Mouse (Mus musculus) MEL (cell line): Measurements from ENCODE around the gene Mgat5. TPM values are rescaled to one million over a fixed set of nuclear protein-coding genes. Genes with fewer than 3 reads are reported as not detected.

Experiments
- DNase-seq: peaks from one replicate; pipeline ENCODE4 v3.0.0; 2011; ENCODE audit warnings: low read depth, low spot score
- H3K27ac ChIP-seq: 2 replicates; pipeline ENCODE4 v1.5.1; 2012; ENCODE audit warnings: low read depth, mild to moderate bottlenecking, control low read depth, low read length, moderate library complexity; ENCODE audit not compliant: control insufficient read depth
- H3K27me3 ChIP-seq, 2 experiments: fragments of 150-350 bp in 1 of 2; sonication (generic) in 1 of 2; 2 replicates each; pipeline ENCODE4 v1.6.1; 2012; ENCODE audit warnings: low read length in 2 of 2, mild to moderate bottlenecking in 2 of 2, improper control_type of control experiment in 1 of 2, moderate library complexity in 1 of 2; ENCODE audit not compliant: insufficient read depth in 2 of 2, control insufficient read depth in 1 of 2
- H3K36me3 ChIP-seq, 2 experiments: 2 replicates each; pipeline ENCODE4 v1.6.1; 2012 to 2014; ENCODE audit warnings: low read length in 2 of 2, improper control_type of control experiment in 1 of 2, inconsistent platforms in 1 of 2, mild to moderate bottlenecking in 1 of 2; ENCODE audit not compliant: insufficient read depth in 2 of 2, control insufficient read depth in 1 of 2
- H3K4me1 ChIP-seq, 2 experiments: fragments of 150-350 bp in 1 of 2; sonication (generic) in 1 of 2; 2 replicates each; pipeline ENCODE4 v1.6.1; 2012; ENCODE audit warnings: low read length in 2 of 2, improper control_type of control experiment in 1 of 2, mild to moderate bottlenecking in 1 of 2; ENCODE audit not compliant: insufficient read depth in 2 of 2, control insufficient read depth in 1 of 2
- H3K4me3 ChIP-seq, 2 experiments: fragments of 150-350 bp in 1 of 2; sonication (generic) in 1 of 2; 2 replicates each; pipeline ENCODE4 v1.5.1; 2012; ENCODE audit warnings: low read depth in 2 of 2, low read length in 2 of 2, mild to moderate bottlenecking in 2 of 2, moderate library complexity in 2 of 2, control low read depth in 1 of 2, improper control_type of control experiment in 1 of 2; ENCODE audit not compliant: control insufficient read depth in 1 of 2, insufficient read depth in 1 of 2
- H3K79me2 ChIP-seq: 2 replicates; pipeline ENCODE4 v1.6.1; 2012; ENCODE audit warnings: mild to moderate bottlenecking, low read length, moderate library complexity; ENCODE audit not compliant: control insufficient read depth, poor library complexity, insufficient read depth
- H3K9ac ChIP-seq: 2 replicates; pipeline ENCODE4 v1.6.1; 2012; ENCODE audit warnings: low read depth, mild to moderate bottlenecking, control low read depth, low read length, moderate library complexity; ENCODE audit not compliant: control insufficient read depth, poor library complexity, severe bottlenecking
- H3K9me3 ChIP-seq: fragments of 150-350 bp; sonication (generic); replicated peaks from 2 replicates; pipeline ENCODE4 v1.6.1; 2012; ENCODE audit warnings: mild to moderate bottlenecking, low read length, improper control_type of control experiment, moderate library complexity; ENCODE audit not compliant: insufficient read depth
- BHLHE40 ChIP-seq: IDR thresholded peaks from 2 replicates; pipeline ENCODE4 v1.6.1; 2012; ENCODE audit warnings: low read depth, mild to moderate bottlenecking, inconsistent platforms, low read length, improper control_type of control experiment, borderline replicate concordance
- ETS1 ChIP-seq: IDR thresholded peaks from 2 replicates; pipeline ENCODE4 v1.6.1; 2012; ENCODE audit warnings: low read depth, mild to moderate bottlenecking, inconsistent platforms, low read length, improper control_type of control experiment, moderate library complexity
- GATA1 ChIP-seq: IDR thresholded peaks from 2 replicates; pipeline ENCODE4 v1.6.1; 2011; ENCODE audit warnings: low read depth, low read length, improper control_type of control experiment
- MAZ ChIP-seq: IDR thresholded peaks from 2 replicates; pipeline ENCODE4 v1.6.1; 2012; ENCODE audit warnings: low read depth, mild to moderate bottlenecking, inconsistent platforms, low read length, improper control_type of control experiment
- NRF1 ChIP-seq: IDR thresholded peaks from 2 replicates; pipeline ENCODE4 v1.6.1; 2014; ENCODE audit warnings: low read depth, mild to moderate bottlenecking, inconsistent platforms, low read length, improper control_type of control experiment, moderate library complexity; ENCODE audit not compliant: poor library complexity, insufficient read depth, severe bottlenecking
- POLR2A ChIP-seq, 2 experiments: IDR thresholded peaks; 2 replicates each; pipeline ENCODE4 v1.6.1; 2011 to 2012; ENCODE audit warnings: low read length in 2 of 2, mild to moderate bottlenecking in 2 of 2, control low read depth in 1 of 2, improper control_type of control experiment in 1 of 2, low read depth in 1 of 2, moderate library complexity in 1 of 2; ENCODE audit not compliant: control insufficient read depth in 1 of 2, insufficient read depth in 1 of 2, poor library complexity in 1 of 2
- RAD21 ChIP-seq: IDR thresholded peaks from 2 replicates; pipeline ENCODE4 v1.6.1; 2011; ENCODE audit warnings: mild to moderate bottlenecking, low read depth, low read length, improper control_type of control experiment
- SIN3A ChIP-seq: IDR thresholded peaks from 2 replicates; pipeline ENCODE4 v1.6.1; 2012; ENCODE audit warnings: low read length, improper control_type of control experiment, inconsistent platforms
- UBTF ChIP-seq: IDR thresholded peaks from 2 replicates; pipeline ENCODE4 v1.6.1; 2012; ENCODE audit warnings: low read depth, mild to moderate bottlenecking, inconsistent platforms, low read length, improper control_type of control experiment, moderate library complexity, borderline replicate concordance; ENCODE audit not compliant: insufficient read depth
- USF2 ChIP-seq, 2 experiments: IDR thresholded peaks; 2 replicates each; pipeline ENCODE4 v1.6.1; 2011 to 2012; ENCODE audit warnings: improper control_type of control experiment in 2 of 2, low read length in 2 of 2, borderline replicate concordance in 1 of 2, inconsistent platforms in 1 of 2, low read depth in 1 of 2, mild to moderate bottlenecking in 1 of 2; ENCODE audit not compliant: insufficient read depth in 1 of 2
- ZMIZ1 ChIP-seq: IDR thresholded peaks from 2 replicates; pipeline ENCODE4 v1.6.1; 2012; ENCODE audit warnings: low read depth, mild to moderate bottlenecking, inconsistent platforms, low read length, improper control_type of control experiment, moderate library complexity
- polyA plus RNA-seq, 2 experiments: library from polyadenylated mRNA; stranded (reverse) in 1 of 2; unstranded in 1 of 2; fragments of >175 nt in 1 of 2; fragments of >200 nt in 1 of 2; gene quantifications; 2 replicates each; pipeline versions ENCODE4 v1.2.1 to v1.2.4; 2012; ENCODE audit warnings: low replicate concordance in 2 of 2, low read depth in 1 of 2; ENCODE audit not compliant: insufficient read length in 2 of 2, insufficient read depth in 1 of 2, missing spikeins in 1 of 2
- total RNA-seq: library from RNA; depleted of rRNA; stranded (reverse); fragments of 300-350 nt; gene quantifications from 2 replicates; pipeline ENCODE4 v1.2.3, GENCODE M21; 2012

The Mgat5 gene
- total and polyA plus RNA-seq, 3 experiments, result 6.9 to 9.5 TPM; not detected in 1

DNA sequence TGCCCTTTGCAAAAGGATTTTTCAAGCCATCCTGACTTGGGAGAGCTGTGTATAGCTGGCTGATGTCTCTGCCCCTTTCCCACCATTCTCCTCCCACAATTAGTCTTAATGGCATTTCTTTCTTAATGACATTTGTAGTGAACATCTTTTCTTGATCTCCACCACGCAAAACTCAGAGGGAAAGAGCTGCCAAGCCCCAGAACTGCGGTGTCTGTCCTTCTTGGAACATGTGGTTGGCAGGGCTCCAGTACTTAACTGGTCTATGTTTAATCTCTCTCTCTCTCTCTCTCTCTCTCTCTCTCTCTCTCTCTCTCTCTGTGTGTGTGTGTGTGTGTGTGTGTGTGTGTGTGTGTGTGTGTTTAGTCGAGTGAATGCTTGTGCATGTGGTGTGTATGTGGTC lies 169.3 kb downstream of the Mgat5 start:
- Histone ChIP-seq H3K79me2 (no peaks in the 10 kb centered on the region), H3K9me3 (no peaks in the 10 kb centered on the region), H3K9ac (no peak overlapping the region), H3K4me1 (peaks cover 0 to 6% of the 10 kb centered on the region in 2 experiments; a peak in 2 of 4 replicates), H3K27ac (no peak overlapping the region), H3K4me3 (no peak overlapping the region), H3K36me3 (peaks cover 0 to 6% of the 10 kb centered on the region in 2 experiments)
- no peak for TF ChIP-seq BHLHE40
- TF ChIP-seq, all 39 proteins: peak for 0
- no peaks in the 10 kb centered on the region for H3K27me3 ChIP-seq
- DNase-seq, result no peak

GRCm38 (mm10) chr1:127380140-127380539 lies 175.3 kb downstream of the Mgat5 start:
- H3K79me2 ChIP-seq, result no peaks in the 10 kb centered on the region
- H3K9ac ChIP-seq, result no peak overlapping the region
- H3K36me3 ChIP-seq, result no peaks in the 10 kb centered on the region; a peak in 1 of 4 replicates
- no peak overlapping the region for H3K27ac ChIP-seq
- no peaks in the 10 kb centered on the region for H3K27me3 ChIP-seq
- no peak for DNase-seq
- no peaks in the 10 kb centered on the region for H3K4me1 ChIP-seq
- no peak overlapping the region for H3K4me3 ChIP-seq
- H3K9me3 ChIP-seq, result no peaks in the 10 kb centered on the region
- TF ChIP-seq SIN3A (no peak), ETS1 (no peak), POLR2A (IDR thresholded peaks at IDR 0.05; ENCODE audit: control insufficient read depth in 1 of 2, insufficient read depth in 1 of 2, low read depth in 1 of 2, low read length in 2 of 2, poor library complexity in 1 of 2) (no peak), NRF1 (no peak), USF2 (IDR thresholded peaks at IDR 0.05; ENCODE audit: borderline replicate concordance in 1 of 2, insufficient read depth in 1 of 2, low read depth in 1 of 2, low read length in 2 of 2) (no peak), UBTF (no peak), RAD21 (no peak), ZMIZ1 (no peak)

DNA sequence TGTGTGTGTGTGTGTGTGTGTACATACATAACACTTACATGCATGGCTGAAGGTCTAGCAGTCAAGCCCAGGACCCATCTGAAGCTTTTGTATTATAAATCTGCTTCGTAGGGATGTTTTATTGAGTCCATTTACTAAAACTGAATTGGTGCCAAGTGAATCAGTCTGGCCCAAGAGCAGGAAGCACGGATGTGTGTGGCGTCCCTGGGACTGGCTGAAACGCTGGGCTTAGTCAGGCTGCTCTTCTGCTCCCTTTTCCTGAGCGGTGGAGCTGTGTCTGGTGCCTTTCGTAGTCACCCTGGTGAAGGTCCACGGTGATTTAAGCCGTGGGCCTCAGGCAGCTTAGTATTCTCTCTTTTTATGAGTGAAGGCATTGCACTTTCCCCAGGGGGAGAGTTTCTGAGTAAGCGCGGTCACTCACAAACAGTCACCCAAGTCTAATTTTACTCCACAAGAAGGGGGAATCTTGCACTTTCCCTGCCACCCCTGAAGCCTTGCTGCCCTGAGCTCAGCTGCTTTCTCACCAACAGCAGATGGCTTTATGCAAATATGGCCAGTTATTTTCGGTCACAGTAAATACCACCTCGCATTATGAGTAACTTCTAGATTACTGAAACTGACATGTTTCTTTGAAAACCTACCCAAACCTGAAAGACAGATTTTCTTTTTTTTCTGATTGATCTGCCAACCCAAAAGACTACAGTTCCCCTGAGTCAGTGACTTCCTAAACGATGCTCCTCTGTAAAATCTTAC lies 176.1 kb downstream of the Mgat5 start:
- peaks cover 0 to 1% of the 10 kb centered on the region in 2 experiments; a peak in 1 of 4 replicates for H3K36me3 ChIP-seq
- no peak overlapping the region for H3K9ac ChIP-seq
- no peak overlapping the region for H3K4me3 ChIP-seq
- TF ChIP-seq GATA1, result no peak
- TF ChIP-seq MAZ, result no peak
- TF ChIP-seq, all 39 proteins: peak for 0
- Histone ChIP-seq H3K9me3 (no peaks in the 10 kb centered on the region), H3K79me2 (no peaks in the 10 kb centered on the region), H3K4me1 (no peaks in the 10 kb centered on the region), H3K27ac (no peak overlapping the region), H3K27me3 (no peaks in the 10 kb centered on the region)
- no peak for DNase-seq
